Mouse (Mus musculus) neural tube, embryonic 11.5 days (tissue): ENCODE measurements at regions not wholly inside any gene's neighbourhood (a gene's known extent, or its start where the extent isn't known, plus 50 kb on each side); places are given as distances from the start of the nearest gene placed in this dataset.
"Not testable (repeated sequence)": the region's sequence is repeated elsewhere in the genome, so short reads cannot be mapped to it uniquely, and the experiment has no call there.

Experiments
- ATAC-seq: fragments of 200-750 bp; cut with Nextera tagmentation; 2 replicates; pipeline ENCODE4 v1.8.0; 2017; ENCODE audit warnings: moderate number of reproducible peaks, mild to moderate bottlenecking, moderate TSS enrichment, moderate library complexity; ENCODE audit not compliant: insufficient read depth, low FRiP score, low TSS enrichment
- DNase-seq: peaks from one replicate; pipeline ENCODE4 v3.0.0-alpha.2; 2015; ENCODE audit warnings: low spot score
- H3K27ac ChIP-seq: fragments of 300-500 bp; sonication (generic); 2 replicates; pipeline ENCODE4 v1.5.1; 2014; ENCODE audit warnings: low read depth, mild to moderate bottlenecking, low read length
- H3K27me3 ChIP-seq: fragments of 300-500 bp; sonication (generic); 2 replicates; pipeline ENCODE4 v1.6.1; 2014; ENCODE audit warnings: mild to moderate bottlenecking, low read length, mixed read lengths; ENCODE audit not compliant: control insufficient read depth, insufficient read depth
- H3K36me3 ChIP-seq: fragments of 300-500 bp; sonication (generic); 2 replicates; pipeline ENCODE4 v1.6.1; 2014; ENCODE audit warnings: mild to moderate bottlenecking, low read length, moderate library complexity, mixed read lengths; ENCODE audit not compliant: control insufficient read depth, insufficient read depth
- H3K4me1 ChIP-seq: fragments of 300-500 bp; sonication (generic); 2 replicates; pipeline ENCODE4 v1.6.1; 2014; ENCODE audit warnings: low read length, mixed read lengths; ENCODE audit not compliant: control insufficient read depth, insufficient read depth
- H3K4me2 ChIP-seq: fragments of 300-500 bp; sonication (generic); 2 replicates; pipeline ENCODE4 v1.6.1; 2014; ENCODE audit warnings: low read depth, mild to moderate bottlenecking, moderate library complexity
- H3K4me3 ChIP-seq: fragments of 300-500 bp; sonication (generic); 2 replicates; pipeline ENCODE4 v1.5.1; 2014; ENCODE audit warnings: low read depth, low read length
- H3K9ac ChIP-seq: fragments of 300-500 bp; sonication (generic); 2 replicates; pipeline ENCODE4 v1.6.1; 2014; ENCODE audit warnings: mild to moderate bottlenecking, low read length
- H3K9me3 ChIP-seq: fragments of 300-500 bp; sonication (generic); 2 replicates; pipeline ENCODE4 v1.6.1; 2016; ENCODE audit warnings: low read length; ENCODE audit not compliant: control insufficient read depth
- WGBS: fragments of 180-500 bp; shearing (Covaris S2); extraction: QIAGEN DNeasy Blood & Tissue Kit; methylation state at CpG from one replicate; pipeline ENCODE4 v1.1.7; 2014; 5-methylcytosine and 5-hydroxymethylcytosine counted together

DNA sequence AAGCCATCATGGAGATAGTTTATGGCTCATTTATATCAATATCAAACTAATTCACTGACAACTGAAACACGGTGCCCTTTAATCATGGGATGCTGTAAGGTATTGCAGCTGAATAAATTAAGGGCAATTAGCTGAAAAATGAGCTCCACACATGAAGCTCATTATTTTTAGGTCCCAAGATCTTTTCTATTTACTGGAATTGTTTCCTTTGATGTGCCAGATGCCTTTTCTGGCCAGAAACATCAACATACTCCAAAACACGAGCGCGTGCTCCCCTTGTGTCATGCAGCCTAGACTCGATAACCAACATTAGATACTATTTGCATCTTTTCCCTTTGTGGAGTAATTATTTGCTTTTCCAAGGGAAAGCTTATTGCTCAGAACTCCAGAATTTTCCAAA is 480.6 kb downstream of the Cbln4 start:
- H3K4me1 ChIP-seq = no peaks in the 10 kb centered on the region
- ATAC-seq = no peak
- WGBS = 77% methylated on average over 5 of the region's 5 CpGs

DNA sequence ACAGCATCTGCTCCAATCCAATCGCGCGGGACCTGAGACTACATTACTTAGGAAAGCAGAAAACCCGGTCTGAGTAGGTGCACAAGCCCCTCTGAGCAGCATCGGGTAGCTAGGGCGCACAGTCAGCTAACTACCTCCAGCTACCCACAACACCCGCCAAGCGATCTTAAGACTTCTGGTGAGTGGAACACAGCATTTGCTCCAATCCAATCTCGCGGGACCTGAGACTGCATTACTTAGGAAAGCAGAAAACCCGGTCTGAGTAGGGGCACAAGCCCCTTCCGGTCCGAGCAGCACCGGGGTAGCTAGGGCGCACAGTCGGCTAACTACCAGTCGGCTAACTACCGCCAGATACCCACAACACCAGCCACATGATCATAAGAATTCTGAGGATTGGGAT is 500.5 kb downstream of the Cbln4 start:
- not testable (repeated sequence) for H3K4me1 ChIP-seq, H3K9ac ChIP-seq, DNase-seq, H3K36me3 ChIP-seq, H3K27ac ChIP-seq, ATAC-seq, H3K4me3 ChIP-seq, H3K4me2 ChIP-seq, H3K27me3 ChIP-seq, H3K9me3 ChIP-seq
- 85% methylated on average over 18 of the region's 18 CpGs for WGBS

More for the DNA sequence above, 480.6 kb downstream of the Cbln4 start:
- H3K27me3 ChIP-seq = no peaks in the 10 kb centered on the region
- H3K4me3 ChIP-seq = no peak overlapping the region
- no peaks in the 10 kb centered on the region for H3K36me3 ChIP-seq
- DNase-seq = no peak
- no peak overlapping the region for H3K4me2 ChIP-seq
- H3K9ac ChIP-seq = no peak overlapping the region
- no peaks in the 10 kb centered on the region for H3K9me3 ChIP-seq
- no peak overlapping the region for H3K27ac ChIP-seq

DNA sequence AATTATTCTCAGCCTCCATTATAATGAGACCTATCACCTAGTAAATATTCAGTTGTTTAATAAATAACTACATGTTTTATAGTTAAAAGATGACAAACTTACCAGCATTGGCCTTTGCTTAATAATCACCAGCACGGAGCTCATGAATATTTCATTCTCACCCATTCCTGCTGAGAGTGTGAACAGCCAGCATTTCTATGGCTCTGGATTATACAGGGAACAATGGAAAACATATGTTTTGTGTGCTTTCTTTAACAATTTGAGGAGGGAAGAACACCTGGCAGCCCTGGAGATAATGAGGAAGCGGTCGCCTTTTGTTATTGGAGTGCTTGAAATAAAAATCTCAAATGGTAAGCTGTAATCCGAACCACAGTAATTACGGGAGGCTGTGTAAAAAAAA is 528.4 kb downstream of the Cbln4 start:
- DNase-seq (no peak), ATAC-seq (no peak)
- Histone ChIP-seq H3K27ac (no peak overlapping the region), H3K4me1 (no peaks in the 10 kb centered on the region), H3K4me2 (no peak overlapping the region), H3K27me3 (no peaks in the 10 kb centered on the region), H3K9ac (no peak overlapping the region), H3K4me3 (no peak overlapping the region), H3K36me3 (no peaks in the 10 kb centered on the region), H3K9me3 (no peaks in the 10 kb centered on the region)
- 60% methylated on average over 5 of the region's 5 CpGs for WGBS

DNA sequence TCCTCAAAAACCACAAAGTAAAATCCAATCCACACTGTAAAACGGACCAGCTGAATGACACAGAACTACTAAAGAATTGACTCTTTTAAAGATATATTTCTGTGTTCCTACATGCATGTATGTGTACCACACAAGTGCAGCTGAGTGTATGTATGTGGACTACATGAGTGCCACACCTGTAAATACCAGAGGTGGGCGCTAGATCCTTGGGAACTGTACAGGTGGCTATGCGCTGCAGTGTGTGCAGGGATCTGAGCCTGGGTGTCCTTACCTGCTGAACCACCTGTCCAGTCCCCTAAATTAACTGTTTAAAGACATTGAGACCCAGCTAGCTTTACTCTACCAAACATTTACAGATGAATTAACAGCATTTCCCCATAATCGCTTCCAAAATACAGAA is 546.6 kb downstream of the Cbln4 start:
- Histone ChIP-seq H3K27me3 (no peaks in the 10 kb centered on the region), H3K4me3 (no peak overlapping the region), H3K4me2 (no peak overlapping the region), H3K9ac (no peak overlapping the region), H3K4me1 (no peaks in the 10 kb centered on the region), H3K27ac (no peak overlapping the region), H3K36me3 (no peaks in the 10 kb centered on the region), H3K9me3 (no peaks in the 10 kb centered on the region)
- DNase-seq = no peak
- no peak for ATAC-seq
- 82% methylated on average over 4 of the region's 4 CpGs for WGBS

DNA sequence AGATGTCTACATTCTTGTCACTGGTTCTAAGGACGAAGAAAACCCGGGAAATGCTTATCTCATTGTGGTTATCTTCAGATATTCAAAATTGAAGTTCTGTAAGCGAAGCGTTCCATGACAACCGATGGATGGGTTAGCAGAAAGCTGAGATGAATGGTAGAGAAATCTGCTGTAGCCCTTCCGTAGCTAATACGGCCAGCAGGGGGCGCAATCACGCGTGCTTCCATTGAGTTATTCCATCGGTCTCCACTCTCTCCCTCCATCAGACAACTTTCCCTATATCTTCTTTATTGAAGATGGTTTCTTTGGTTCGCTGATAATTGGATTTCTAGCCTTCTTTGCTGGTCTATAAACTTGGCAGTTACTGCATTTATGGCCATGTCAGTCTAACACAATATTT is 549.5 kb downstream of the Cbln4 start:
- Histone ChIP-seq H3K9me3 (no peaks in the 10 kb centered on the region), H3K27ac (no peak overlapping the region), H3K4me2 (no peak overlapping the region), H3K36me3 (no peaks in the 10 kb centered on the region), H3K4me1 (no peaks in the 10 kb centered on the region), H3K9ac (no peak overlapping the region), H3K27me3 (no peaks in the 10 kb centered on the region), H3K4me3 (no peak overlapping the region)
- ATAC-seq (no peak), DNase-seq (peak; percentile 66)
- WGBS = 39% methylated on average over 12 of the region's 12 CpGs

DNA sequence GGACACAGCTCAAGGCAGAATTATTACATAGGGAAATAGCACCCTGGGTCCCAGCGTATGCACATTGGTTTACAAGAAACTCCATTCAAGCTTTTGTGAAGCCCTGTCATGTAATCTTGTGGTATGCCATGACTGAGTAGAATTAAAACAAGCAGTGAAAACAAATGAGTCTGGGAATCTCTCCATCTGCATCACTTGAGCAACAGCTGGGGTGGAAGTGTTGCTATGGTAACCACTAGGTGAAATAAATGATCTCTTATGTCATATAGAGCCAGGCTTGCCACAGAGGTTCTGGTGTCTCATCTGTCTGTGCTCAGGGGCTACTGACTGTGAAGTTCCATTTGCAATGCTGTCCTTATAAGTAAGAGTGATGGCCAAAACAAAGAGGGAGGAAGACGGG is 556.0 kb downstream of the Cbln4 start:
- DNase-seq (peak; percentile 39), ATAC-seq (peak; percentile 65)
- WGBS = 56% methylated on average over 2 of the region's 2 CpGs
- H3K9me3 ChIP-seq = no peaks in the 10 kb centered on the region
- H3K4me1 ChIP-seq = no peaks in the 10 kb centered on the region
- no peak overlapping the region for H3K9ac ChIP-seq
- no peaks in the 10 kb centered on the region for H3K27me3 ChIP-seq
- H3K27ac ChIP-seq = no peak overlapping the region
- H3K4me3 ChIP-seq = no peak overlapping the region
- H3K4me2 ChIP-seq = no peak overlapping the region
- no peaks in the 10 kb centered on the region for H3K36me3 ChIP-seq

DNA sequence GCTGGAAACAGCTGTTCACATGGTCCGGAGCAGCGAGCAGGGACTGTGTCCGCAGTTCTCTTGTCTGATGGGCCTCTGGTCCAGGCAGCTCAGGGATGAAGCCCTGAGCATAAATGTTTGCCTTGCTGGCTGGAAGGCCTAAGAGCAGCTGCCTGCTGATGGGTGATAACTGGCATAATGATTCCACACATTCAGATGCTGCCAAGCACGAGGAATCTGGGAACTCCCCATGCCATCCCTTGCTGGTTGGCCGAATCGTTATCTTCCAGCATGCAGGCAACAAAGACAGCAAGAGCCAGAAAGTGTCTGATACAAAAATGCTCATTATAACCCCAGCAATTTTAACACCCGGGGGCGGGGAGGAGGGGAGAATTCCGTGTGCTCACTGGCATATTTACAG is 590.0 kb downstream of the Cbln4 start:
- 85% methylated on average over 9 of the region's 9 CpGs for WGBS
- Histone ChIP-seq H3K4me2 (no peak overlapping the region), H3K4me1 (no peaks in the 10 kb centered on the region), H3K9me3 (no peaks in the 10 kb centered on the region), H3K36me3 (no peaks in the 10 kb centered on the region), H3K9ac (no peak overlapping the region), H3K4me3 (no peak overlapping the region), H3K27ac (no peak overlapping the region), H3K27me3 (no peaks in the 10 kb centered on the region)
- ATAC-seq = no peak
- DNase-seq = no peak

DNA sequence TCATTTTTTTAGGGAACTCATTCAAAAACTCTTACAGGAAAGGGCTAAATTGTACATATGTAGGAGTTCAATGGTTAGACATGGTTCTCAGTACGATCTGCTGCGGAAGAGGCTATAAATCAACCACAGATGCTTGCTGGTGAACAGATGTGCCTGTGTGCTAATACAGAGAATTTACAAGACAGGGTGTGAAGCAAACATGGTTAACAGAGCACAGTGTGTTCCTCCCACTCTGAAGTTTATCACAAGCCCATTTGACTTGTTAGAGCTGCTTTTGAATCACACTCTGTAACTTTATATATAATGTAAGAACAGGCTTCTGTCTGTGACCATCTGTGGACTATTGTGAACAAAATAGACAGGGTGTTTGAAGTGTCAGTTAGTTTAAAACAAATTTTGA is 637.2 kb downstream of the Cbln4 start:
- H3K36me3 ChIP-seq = no peaks in the 10 kb centered on the region
- 30% methylated on average over 2 of the region's 2 CpGs for WGBS
- H3K27me3 ChIP-seq = no peaks in the 10 kb centered on the region
- no peaks in the 10 kb centered on the region for H3K4me1 ChIP-seq
- no peak overlapping the region for H3K4me2 ChIP-seq
- DNase-seq = peak; percentile 12
- no peak overlapping the region for H3K9ac ChIP-seq
- H3K9me3 ChIP-seq = no peaks in the 10 kb centered on the region
- no peak overlapping the region for H3K4me3 ChIP-seq
- H3K27ac ChIP-seq = no peak overlapping the region
- ATAC-seq = no peak

DNA sequence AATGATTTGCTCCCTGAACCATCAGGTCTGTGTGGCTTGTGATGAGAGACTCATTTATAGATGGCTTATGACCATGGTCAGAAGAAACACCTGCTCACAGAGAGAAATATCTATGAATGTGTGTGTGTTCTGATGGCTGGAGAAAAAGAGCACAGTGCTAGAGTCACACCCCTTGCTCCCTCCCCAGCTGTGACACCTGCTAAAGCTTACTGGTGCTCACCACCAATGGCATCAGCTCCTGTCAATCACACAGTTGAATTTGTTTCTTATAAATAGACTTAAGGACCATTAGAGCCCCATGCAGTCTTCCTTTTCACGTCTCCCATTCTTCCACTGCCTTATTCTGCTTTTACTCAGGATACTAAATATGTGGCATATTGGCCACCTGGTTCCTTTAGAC is 654.3 kb downstream of the Cbln4 start:
- H3K36me3 ChIP-seq = no peaks in the 10 kb centered on the region
- H3K9me3 ChIP-seq = no peaks in the 10 kb centered on the region
- H3K9ac ChIP-seq = no peak overlapping the region
- no peaks in the 10 kb centered on the region for H3K4me1 ChIP-seq
- WGBS = 66% methylated on average over 1 of the region's 1 CpGs
- H3K27ac ChIP-seq = no peak overlapping the region
- H3K27me3 ChIP-seq = no peaks in the 10 kb centered on the region
- no peak for ATAC-seq
- no peak for DNase-seq
- H3K4me3 ChIP-seq = no peak overlapping the region
- no peak overlapping the region for H3K4me2 ChIP-seq
